Mouse (Mus musculus) heart, postnatal 0 days (tissue): ENCODE measurements around the gene Fam129c.

Experiments used
- CTCF ChIP-seq: IDR thresholded peaks from 2 replicates; pipeline ENCODE4 v1.5.1; 2016; ENCODE audit warnings: antibody characterized with exemption, control low read depth, low read depth
- EP300 ChIP-seq: IDR thresholded peaks from 2 replicates; pipeline ENCODE4 v1.6.1; 2016; ENCODE audit warnings: antibody characterized with exemption, low read depth

DNA sequence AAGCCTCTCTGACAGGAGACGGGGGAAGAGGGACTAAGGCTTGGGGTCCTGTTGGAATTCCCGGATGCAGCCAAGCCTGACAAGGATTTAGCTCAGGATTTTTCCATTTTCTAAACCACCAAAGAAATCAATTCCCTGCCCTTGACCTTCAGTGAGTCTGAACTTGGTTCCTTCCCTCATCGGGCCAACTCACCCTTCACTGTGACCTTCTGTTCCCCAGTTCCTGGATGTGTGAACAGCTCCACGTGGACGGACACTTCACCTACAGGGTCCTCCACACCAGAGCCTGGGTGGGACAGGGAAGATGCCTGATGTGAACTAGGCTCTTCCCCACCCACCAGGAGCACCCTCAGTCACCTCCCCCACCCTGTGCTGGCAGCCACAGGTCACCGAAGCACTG lies 33.3 kb downstream of the Fam129c start:
- TF ChIP-seq EP300 (no peak), CTCF (no peak)
